Mouse (Mus musculus) intestine, postnatal 0 days (tissue): ENCODE data around the gene Eef1g. TPM values are rescaled to one million over a fixed set of nuclear protein-coding genes. Genes with fewer than 3 reads are reported as not detected.

ENCODE experiments used
- ATAC-seq: fragments of 200-750 bp; cut with Nextera tagmentation; 2 replicates; pipeline ENCODE4 v1.8.0; 2017; ENCODE audit warnings: mild to moderate bottlenecking, moderate TSS enrichment, moderate library complexity
- H3K27ac ChIP-seq: fragments of 300-500 bp; sonication (generic); 2 replicates; pipeline ENCODE4 v1.5.1; 2014; ENCODE audit warnings: mild to moderate bottlenecking, low read depth, low read length, moderate library complexity
- H3K27me3 ChIP-seq: fragments of 300-500 bp; sonication (generic); replicated peaks from 2 replicates; pipeline ENCODE4 v1.6.1; 2014; ENCODE audit warnings: low read length, mixed read lengths; ENCODE audit not compliant: control insufficient read depth, insufficient read depth
- H3K36me3 ChIP-seq: fragments of 300-500 bp; sonication (generic); 2 replicates; pipeline ENCODE4 v1.6.1; 2014; ENCODE audit warnings: mild to moderate bottlenecking, moderate library complexity; ENCODE audit not compliant: control insufficient read depth, insufficient read depth
- H3K4me1 ChIP-seq: fragments of 300-500 bp; sonication (generic); replicated peaks from 2 replicates; pipeline ENCODE4 v1.6.1; 2014; ENCODE audit warnings: antibody characterized with exemption, low read length, mixed read lengths; ENCODE audit not compliant: control insufficient read depth, insufficient read depth
- H3K4me2 ChIP-seq: fragments of 300-500 bp; sonication (generic); replicated peaks from 2 replicates; pipeline ENCODE4 v1.6.1; 2014; ENCODE audit warnings: low read depth, mild to moderate bottlenecking, moderate library complexity
- H3K4me3 ChIP-seq: fragments of 300-500 bp; sonication (generic); 2 replicates; pipeline ENCODE4 v1.5.1; 2014; ENCODE audit warnings: low read depth, low read length
- H3K9ac ChIP-seq: fragments of 300-500 bp; sonication (generic); 2 replicates; pipeline ENCODE4 v1.6.1; 2014; ENCODE audit warnings: mild to moderate bottlenecking, low read depth, low read length
- H3K9me3 ChIP-seq: fragments of 300-500 bp; sonication (generic); 2 replicates; pipeline ENCODE4 v1.6.1; 2016; ENCODE audit warnings: mixed run types; ENCODE audit not compliant: control insufficient read depth
- CTCF ChIP-seq: sonication (generic); IDR thresholded peaks from 2 replicates; pipeline ENCODE4 v1.5.1; 2016; ENCODE audit warnings: low read depth, mild to moderate bottlenecking, control low read depth, antibody characterized with exemption, moderate library complexity
- WGBS: fragments of 180-500 bp; shearing (Covaris S2); extraction: QIAGEN DNeasy Blood & Tissue Kit; methylation state at CpG from one replicate; pipeline ENCODE4 v1.1.7; 2014; 5-methylcytosine and 5-hydroxymethylcytosine counted together
- polyA plus RNA-seq: library from polyadenylated mRNA; unstranded; fragments of >200 nt; fragmentation: Nextera tagmentation; extraction: Ambion mirVana; gene quantifications from 2 replicates; pipeline ENCODE4 v1.2.1, GENCODE M21; 2015

Gene Eef1g
- polyA plus RNA-seq, 1 experiment from 2014 or later, result 168 TPM

DNA sequence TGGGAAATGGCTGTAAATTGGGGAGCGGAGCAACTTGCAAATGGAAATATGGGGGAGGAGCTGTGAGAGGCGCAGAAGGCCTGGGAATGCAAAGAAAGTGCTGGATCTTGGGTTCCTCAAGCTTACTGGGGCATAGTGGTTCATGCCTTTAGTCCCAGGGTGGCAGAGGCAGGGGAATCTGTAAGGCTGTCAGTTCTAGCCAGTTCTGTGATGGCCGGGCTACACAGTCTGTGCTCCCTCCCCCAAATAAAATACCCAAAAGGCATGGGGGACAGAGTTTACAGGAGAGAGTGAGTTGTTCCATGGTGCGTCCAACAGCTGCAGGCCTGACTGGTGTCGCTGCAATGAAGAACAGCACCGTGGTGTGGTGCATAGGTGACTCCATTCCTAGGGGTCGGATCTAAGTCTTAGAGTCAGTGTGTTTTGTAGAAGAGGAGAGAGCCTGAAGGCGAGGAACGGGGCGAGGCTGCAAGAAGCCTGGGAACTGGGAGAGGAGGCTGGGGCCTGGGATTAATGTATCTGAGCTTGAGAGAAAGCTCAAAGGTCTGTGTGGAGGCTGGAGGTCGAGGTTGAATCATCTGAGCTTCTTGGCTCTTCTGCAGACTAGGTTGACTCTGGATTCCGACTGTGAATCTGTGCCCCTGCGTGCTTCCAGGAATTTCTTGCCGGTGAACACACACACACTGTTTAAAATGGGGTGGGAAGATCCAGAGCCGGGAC, 21.7 kb downstream of the Eef1g start:
- peak; percentile 50 for ATAC-seq
- Histone ChIP-seq H3K4me3 (peak overlapping the region; percentile 78), H3K27ac (peak overlapping the region; percentile 96), H3K4me2 (peak overlapping the region; percentile 87), H3K36me3 (no peaks in the 10 kb centered on the region), H3K9me3 (no peaks in the 10 kb centered on the region), H3K27me3 (no peaks in the 10 kb centered on the region), H3K4me1 (peaks cover 28% of the 10 kb centered on the region), H3K9ac (peak overlapping the region; percentile 92)
- 26% methylated on average over 15 of the region's 15 CpGs for WGBS
- TF ChIP-seq CTCF, result 0 out of 2 replicates have a peak, but pooled peaks have one; percentile 6

DNA sequence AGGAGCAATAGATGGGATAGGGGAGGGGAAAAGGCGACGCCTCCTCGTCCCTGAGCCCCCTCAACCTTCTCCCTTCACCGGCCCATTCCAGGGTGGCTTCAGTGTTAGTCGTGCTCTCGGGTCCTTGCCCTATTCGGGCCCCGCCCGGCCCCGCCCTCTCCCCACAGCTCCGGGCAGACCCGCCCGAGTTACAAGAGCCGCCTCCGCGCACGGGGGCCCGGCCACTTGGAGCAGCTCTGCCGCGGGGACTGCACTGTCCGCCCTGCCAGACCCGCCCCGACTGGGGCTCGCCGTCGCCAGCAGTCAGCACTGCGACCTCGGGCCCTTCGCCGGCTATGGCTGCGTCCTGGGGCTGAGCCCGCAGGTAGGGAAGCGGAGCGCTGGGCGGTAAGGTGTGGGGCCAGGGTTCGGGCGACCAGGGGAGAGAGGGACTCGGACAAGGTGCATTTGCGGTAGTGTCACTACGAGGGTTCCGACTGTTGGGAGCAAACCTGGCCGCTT, 22.3 kb downstream of the Eef1g start, which contains the start of gene Ahnak:
Gene Ahnak (plus strand): TSS at position 219 of the 501 bp plus-strand sequence.
- Histone ChIP-seq H3K9me3 (no peaks in the 10 kb centered on the region), H3K9ac (peak within 1 kb of the TSS; percentile 92), H3K4me1 (peaks cover 21% of the 10 kb centered on the region; the same call in 1 of the 2 replicates), H3K4me2 (peak within 1 kb of the TSS; percentile 87), H3K27ac (peak within 1 kb of the TSS; percentile 96), H3K27me3 (no peaks in the 10 kb centered on the region), H3K4me3 (peak within 1 kb of the TSS; percentile 78), H3K36me3 (no peaks in the 10 kb centered on the region)
- peak; percentile 78 for ATAC-seq
- 0% methylated on average over 34 of the region's 42 CpGs for WGBS
- no peak for TF ChIP-seq CTCF

DNA sequence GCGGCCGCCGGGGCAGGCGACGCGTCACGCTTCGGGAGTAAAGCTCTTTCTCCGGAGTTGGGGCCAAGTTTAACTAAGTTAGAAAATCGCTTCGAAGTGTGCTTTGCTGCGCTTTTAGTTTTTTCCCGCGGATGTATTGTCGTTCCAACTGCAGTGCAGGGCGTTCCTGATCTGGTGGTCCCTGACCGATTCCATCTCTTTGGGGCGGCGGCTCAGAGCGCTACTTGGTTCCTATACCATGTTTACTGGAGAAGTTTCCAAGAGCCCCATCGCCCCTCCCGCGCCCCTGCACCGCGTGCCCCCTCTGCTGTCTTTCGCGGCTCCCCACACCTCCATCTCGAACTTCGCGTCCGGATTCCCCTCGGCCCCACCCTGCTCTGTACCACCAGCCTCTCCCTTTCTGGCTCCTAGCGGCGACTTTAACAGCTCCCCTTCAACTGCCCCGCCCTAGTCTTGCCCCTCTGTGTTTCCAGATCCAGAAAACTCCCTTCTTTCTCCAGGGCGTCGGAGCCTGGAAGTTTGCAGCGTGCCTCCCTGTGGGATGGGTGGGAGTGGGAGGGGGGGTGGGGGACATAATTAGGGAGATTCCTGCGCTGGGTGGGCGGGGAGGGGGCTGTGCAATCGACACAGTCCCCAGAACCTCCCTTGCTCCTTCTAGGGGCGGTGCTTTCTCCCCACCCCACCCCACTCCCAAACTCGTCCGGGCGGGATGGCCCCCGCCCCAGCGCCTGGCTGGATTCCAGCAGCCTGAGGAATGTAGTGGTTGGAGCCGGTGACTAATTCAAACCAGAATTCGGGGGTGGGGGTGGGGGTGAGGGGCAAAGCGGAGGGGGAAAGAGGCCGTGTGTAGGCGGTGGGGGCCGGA, 23.0 kb downstream of the Eef1g start:
- peak; percentile 26 for ATAC-seq
- TF ChIP-seq CTCF, result peak; percentile 49
- H3K27ac ChIP-seq, result peak overlapping the region; percentile 96
- WGBS, result under 1% methylated on average over 53 of the region's 53 CpGs
- H3K9me3 ChIP-seq, result no peaks in the 10 kb centered on the region
- H3K36me3 ChIP-seq, result no peaks in the 10 kb centered on the region
- H3K27me3 ChIP-seq, result no peaks in the 10 kb centered on the region
- peak overlapping the region; percentile 92 for H3K9ac ChIP-seq
- H3K4me2 ChIP-seq, result peak overlapping the region; percentile 87
- peaks cover 16% of the 10 kb centered on the region; the same call in 1 of the 2 replicates for H3K4me1 ChIP-seq
- peak overlapping the region; percentile 78 for H3K4me3 ChIP-seq

DNA sequence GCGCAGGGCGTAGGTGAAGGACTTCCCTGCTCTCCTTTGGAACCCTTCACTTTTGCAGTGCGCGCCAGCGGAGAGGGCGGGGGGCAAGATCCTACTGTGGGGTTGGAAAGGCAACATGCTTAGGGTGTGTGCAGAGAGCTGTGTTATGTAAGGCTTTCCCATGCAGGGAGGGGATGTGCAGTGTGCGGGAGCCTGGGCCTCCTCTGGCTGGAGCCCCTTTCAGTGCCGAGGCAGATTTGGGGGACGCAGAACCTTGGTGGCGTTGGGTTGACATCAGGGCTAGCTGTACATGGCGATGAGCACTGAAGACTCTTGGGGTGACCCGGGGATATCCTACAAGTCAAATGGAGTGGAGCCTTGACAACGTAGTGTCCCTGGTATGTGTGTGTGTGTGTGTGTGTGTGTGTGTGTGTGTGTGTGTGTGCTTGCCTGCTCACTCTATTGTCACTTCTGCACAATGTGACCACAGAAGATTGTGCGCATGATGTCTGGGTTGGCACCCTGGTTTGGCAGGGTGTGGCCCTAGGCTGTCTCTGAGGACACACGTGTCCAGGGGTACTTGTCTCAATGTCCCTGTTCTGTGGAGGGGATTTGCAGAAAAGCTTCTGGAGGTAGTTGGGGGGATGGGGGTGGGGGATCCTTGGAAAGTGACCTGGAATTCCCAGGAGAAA, 23.7 kb downstream of the Eef1g start:
- Histone ChIP-seq H3K27me3 (no peaks in the 10 kb centered on the region), H3K9ac (peak overlapping the region; percentile 92; the same call in 1 of the 2 replicates), H3K9me3 (no peaks in the 10 kb centered on the region), H3K36me3 (no peaks in the 10 kb centered on the region), H3K27ac (peak overlapping the region; percentile 96), H3K4me2 (peak overlapping the region; percentile 87), H3K4me1 (peaks cover 11% of the 10 kb centered on the region; the same call in 1 of the 2 replicates), H3K4me3 (peak overlapping the region; percentile 78)
- TF ChIP-seq CTCF, result no peak
- no peak for ATAC-seq
- WGBS, result 16% methylated on average over 15 of the region's 15 CpGs

DNA sequence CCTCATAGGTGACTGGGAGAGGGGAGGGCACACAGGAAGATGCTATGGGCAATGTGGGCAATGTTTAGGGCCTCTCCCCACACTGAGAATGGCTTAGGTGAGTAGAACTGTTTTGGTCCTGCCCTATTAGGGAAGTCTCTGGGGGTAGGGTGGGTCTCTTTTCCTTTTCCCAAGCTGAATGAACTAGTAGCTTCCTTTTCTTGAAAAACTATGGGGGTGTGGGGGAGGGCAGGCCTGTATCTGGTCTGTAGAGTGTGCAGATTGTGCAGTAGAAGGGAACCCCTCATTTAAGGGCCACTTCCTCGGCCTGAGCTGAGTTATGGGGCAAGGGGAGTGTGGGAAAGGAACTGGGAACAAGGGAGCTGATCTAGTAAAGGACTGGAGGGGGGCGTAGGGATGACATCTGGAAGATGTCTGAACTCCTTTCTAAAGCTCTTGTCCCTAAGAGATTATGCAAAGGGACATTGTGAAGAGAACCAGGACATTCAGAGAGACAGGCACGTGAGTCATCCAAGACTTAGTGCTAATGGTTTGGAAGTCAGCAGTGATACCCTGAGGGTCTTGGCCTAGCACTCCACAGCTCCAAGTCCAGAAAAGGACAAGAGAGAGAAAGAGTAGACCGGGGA, 24.5 kb downstream of the Eef1g start:
- peaks cover 11% of the 10 kb centered on the region; the same call in 1 of the 2 replicates for H3K4me1 ChIP-seq
- H3K27ac ChIP-seq, result peak overlapping the region; percentile 42
- 0 out of 2 replicates have a peak, but pooled peaks cover 2% of the 10 kb centered on the region for H3K36me3 ChIP-seq
- no peaks in the 10 kb centered on the region for H3K9me3 ChIP-seq
- H3K27me3 ChIP-seq, result no peaks in the 10 kb centered on the region
- H3K4me2 ChIP-seq, result peak overlapping the region; percentile 87
- H3K4me3 ChIP-seq, result peak overlapping the region; percentile 78
- no peak for ATAC-seq
- TF ChIP-seq CTCF, result no peak
- H3K9ac ChIP-seq, result peak overlapping the region; percentile 18; the same call in 1 of the 2 replicates
- WGBS, result 58% methylated on average over 4 of the region's 4 CpGs
